In genomic region chr12:113041481-113042439, GRCm38 (mm10) we compare ENCODE assay signal across 9 mouse cellular contexts. TPM values are rescaled to one million over a fixed set of nuclear protein-coding genes. Genes with fewer than 3 reads are reported as not detected.
DNase-seq lines count a peak whose midpoint lies in the region; ATAC-seq lines count a peak whose summit lies in the region.
"Had no signal": no experiment of that assay in that cellular context is flagged by ENCODE, and none has a peak within 500 bp of the region (broad histone marks: within the 10 kb centered on the region; RNA-seq: fewer than 3 reads in every experiment).

No protein-coding gene starts in this region.

- no peak overlapping the region for H3K4me3 ChIP-seq in heart, embryonic 13.5 days
- no peak overlapping the region for H3K4me3 ChIP-seq in heart, embryonic 10.5 days
- no peak overlapping the region for H3K4me3 ChIP-seq in liver, embryonic 16.5 days (ENCODE audit: low read depth, low read length)
- H3K4me3 ChIP-seq: heart, adult 2 months had no signal

- no peak for DNase-seq in heart, embryonic 10.5 days (ENCODE audit: low spot score)
- peak; percentile 63 to 77 for DNase-seq in frontal cortex, postnatal 36 days (ENCODE audit: low spot score in 2 of 2)
- DNase-seq in kidney, postnatal 14 days: peak; percentile 40
- peak; percentile 75 to 88 for DNase-seq in right cerebral cortex, postnatal 10 days (ENCODE audit: low spot score in 2 of 2)

- ATAC-seq in heart, embryonic 13.5 days (ENCODE audit: extremely low read depth, insufficient number of reproducible peaks, low FRiP score, low TSS enrichment): no peak
- peak; percentile 38 for ATAC-seq in activated CD4-positive, CD25-positive, alpha-beta regulatory T cell, adult 4 months
- ATAC-seq in liver, embryonic 16.5 days (ENCODE audit: low read depth): peak; percentile 37; the same call in 1 of the 2 replicates
- no peak for ATAC-seq in erythroblast, adult 5-6 weeks (replicated peaks; ENCODE audit: low FRiP score, poor library complexity, severe bottlenecking)

- 52% methylated on average over 15 of the region's 15 CpGs for WGBS in heart, embryonic 13.5 days
- WGBS in heart, embryonic 10.5 days: 67% methylated on average over 15 of the region's 15 CpGs
- 60% methylated on average over 15 of the region's 15 CpGs for WGBS in liver, embryonic 16.5 days (ENCODE audit: insufficient replicate concordance)

- peak overlapping the region; percentile 49; the same call in 1 of the 2 replicates for H3K27ac ChIP-seq in heart, embryonic 13.5 days (replicated peaks)
- H3K27ac ChIP-seq in heart, embryonic 10.5 days: no peak overlapping the region
- H3K27ac ChIP-seq in liver, embryonic 16.5 days (ENCODE audit: low read length): no peak overlapping the region
- H3K27ac ChIP-seq: heart, adult 2 months had no signal

- H3K4me2 ChIP-seq in heart, embryonic 13.5 days: no peak overlapping the region
- H3K4me2 ChIP-seq in liver, embryonic 16.5 days (ENCODE audit: low read depth, low read length): no peak overlapping the region

- H3K9ac ChIP-seq in heart, embryonic 13.5 days: no peak overlapping the region
- H3K9ac ChIP-seq in liver, embryonic 16.5 days (ENCODE audit: low read depth, low read length): no peak overlapping the region

- peaks cover 24% of the 10 kb centered on the region for H3K4me1 ChIP-seq in heart, embryonic 13.5 days
- H3K4me1 ChIP-seq in heart, embryonic 10.5 days: peaks cover 10% of the 10 kb centered on the region
- peaks cover 29% of the 10 kb centered on the region for H3K4me1 ChIP-seq in liver, embryonic 16.5 days (ENCODE audit: control insufficient read depth, low read depth, low read length)

- H3K36me3 ChIP-seq in heart, embryonic 13.5 days: peaks cover 18% of the 10 kb centered on the region
- H3K36me3 ChIP-seq in heart, embryonic 10.5 days: peaks cover 10% of the 10 kb centered on the region
- no peaks in the 10 kb centered on the region for H3K36me3 ChIP-seq in liver, embryonic 16.5 days (ENCODE audit: control insufficient read depth, insufficient read depth)

- no peaks in the 10 kb centered on the region for H3K9me3 ChIP-seq in heart, embryonic 13.5 days
- H3K9me3 ChIP-seq in heart, embryonic 10.5 days: no peaks in the 10 kb centered on the region
- no peaks in the 10 kb centered on the region for H3K9me3 ChIP-seq in liver, embryonic 16.5 days (replicated peaks; ENCODE audit: control insufficient read depth, low read length)

- no peaks in the 10 kb centered on the region for H3K27me3 ChIP-seq in heart, embryonic 13.5 days (replicated peaks)
- H3K27me3 ChIP-seq in heart, embryonic 10.5 days (ENCODE audit: insufficient read depth, poor library complexity, severe bottlenecking): no peaks in the 10 kb centered on the region
- H3K27me3 ChIP-seq in liver, embryonic 16.5 days (ENCODE audit: control insufficient read depth, insufficient read depth, low read depth, low read length): no peaks in the 10 kb centered on the region

RNA-seq across cellular contexts. Expression of gene Pacs2, which starts 27.5 kb away (rescaled TPM):
- 7.0 and 7.7 TPM in 2 replicates for polyA plus RNA-seq in heart, embryonic 13.5 days (2015; fragmentation: Nextera tagmentation; extraction: Ambion mirVana)
- polyA plus RNA-seq in heart, embryonic 10.5 days (2016; fragmentation: Nextera tagmentation; extraction: Ambion mirVana): 11.7 TPM in 2 replicates
- polyA plus RNA-seq in activated CD4-positive, CD25-positive, alpha-beta regulatory T cell, adult 4 months (2017; shearing (Covaris generic)): 1 to 10 TPM; 5.4 to 6.6 TPM
- polyA plus RNA-seq in liver, embryonic 16.5 days (2015; fragmentation: Nextera tagmentation; extraction: Ambion mirVana): 4.3 and 5.8 TPM in 2 replicates
- total RNA-seq in erythroblast, adult 5-6 weeks (2015; ENCODE audit: low replicate concordance): 10.7 and 18.3 TPM in 2 replicates
- 12.7 and 14.5 TPM in 2 replicates for total RNA-seq in erythroblast, adult 5-6 weeks (2017; ENCODE audit: low replicate concordance)

RNA-seq across cellular contexts. Expression of gene Tex22, which starts 32.5 kb away (rescaled TPM):
- not detected in 2 replicates for polyA plus RNA-seq in heart, embryonic 13.5 days (2015; fragmentation: Nextera tagmentation; extraction: Ambion mirVana)
- polyA plus RNA-seq in heart, embryonic 10.5 days (2016; fragmentation: Nextera tagmentation; extraction: Ambion mirVana): not detected in 2 replicates
- polyA plus RNA-seq in activated CD4-positive, CD25-positive, alpha-beta regulatory T cell, adult 4 months (2017; shearing (Covaris generic)): under 1 TPM in 1 of 2 experiments, not detected in 1; 0.29 TPM
- polyA plus RNA-seq in liver, embryonic 16.5 days (2015; fragmentation: Nextera tagmentation; extraction: Ambion mirVana): not detected in 2 replicates
- total RNA-seq in erythroblast, adult 5-6 weeks (2015; ENCODE audit: low replicate concordance): not detected in 2 replicates
- 0.42 TPM in 1 of 2 replicates, not detected in the other for total RNA-seq in erythroblast, adult 5-6 weeks (2017; ENCODE audit: low replicate concordance)
- polyA plus RNA-seq: heart, adult 2 months had no signal

RNA-seq across cellular contexts. Expression of gene Brf1, which starts 41.3 kb away (rescaled TPM):
- polyA plus RNA-seq in heart, embryonic 13.5 days (2015; fragmentation: Nextera tagmentation; extraction: Ambion mirVana): 32.5 and 35.5 TPM in 2 replicates
- 35.3 and 41.5 TPM in 2 replicates for polyA plus RNA-seq in heart, embryonic 10.5 days (2016; fragmentation: Nextera tagmentation; extraction: Ambion mirVana)
- 10 to 100 TPM; 24.7 to 25.0 TPM for polyA plus RNA-seq in activated CD4-positive, CD25-positive, alpha-beta regulatory T cell, adult 4 months (2017; shearing (Covaris generic))
- 22.8 and 25.7 TPM in 2 replicates for polyA plus RNA-seq in liver, embryonic 16.5 days (2015; fragmentation: Nextera tagmentation; extraction: Ambion mirVana)
- total RNA-seq in erythroblast, adult 5-6 weeks (2015; ENCODE audit: low replicate concordance): 14.6 and 20.9 TPM in 2 replicates
- total RNA-seq in erythroblast, adult 5-6 weeks (2017; ENCODE audit: low replicate concordance): 35.9 and 52.0 TPM in 2 replicates

RNA-seq across cellular contexts. Expression of gene Mta1, which starts 56.3 kb away (rescaled TPM):
- 11.2 and 11.9 TPM in 2 replicates for polyA plus RNA-seq in heart, embryonic 13.5 days (2015; fragmentation: Nextera tagmentation; extraction: Ambion mirVana)
- 12.0 and 17.5 TPM in 2 replicates for polyA plus RNA-seq in heart, embryonic 10.5 days (2016; fragmentation: Nextera tagmentation; extraction: Ambion mirVana)
- polyA plus RNA-seq in activated CD4-positive, CD25-positive, alpha-beta regulatory T cell, adult 4 months (2017; shearing (Covaris generic)): 10 to 100 TPM; 12.9 to 16.0 TPM
- polyA plus RNA-seq in liver, embryonic 16.5 days (2015; fragmentation: Nextera tagmentation; extraction: Ambion mirVana): 3.4 and 3.5 TPM in 2 replicates
- 14.8 and 15.0 TPM in 2 replicates for total RNA-seq in erythroblast, adult 5-6 weeks (2015; ENCODE audit: low replicate concordance)
- total RNA-seq in erythroblast, adult 5-6 weeks (2017; ENCODE audit: low replicate concordance): 8.5 and 13.6 TPM in 2 replicates

Comparison
In these comparisons a context has a peak if more than half of its experiments do, and no peak if none do; other contexts are left out.
1. ATAC-seq: peak in activated CD4-positive, CD25-positive, alpha-beta regulatory T cell, adult 4 months (single experiment) and liver, embryonic 16.5 days (single experiment); none in heart, embryonic 13.5 days (single experiment) and erythroblast, adult 5-6 weeks (single experiment).